Mouse (Mus musculus) cerebellum, adult 11 months (tissue): ENCODE measurements at regions not wholly inside any gene's neighbourhood (a gene's known extent, or its start where the extent isn't known, plus 50 kb on each side); places are given as distances from the start of the nearest gene placed in this dataset.
A peak's percentile ranks its signal among the peaks of the same experiment; 100 is the strongest.

Experiments
- DNase-seq: peaks from one replicate; pipeline ENCODE4 v3.0.0; 2022

GRCm38 (mm10) chr5:39155763-39156162 lies 279.2 kb upstream of the Clnk start:
- DNase-seq: no peak

DNA sequence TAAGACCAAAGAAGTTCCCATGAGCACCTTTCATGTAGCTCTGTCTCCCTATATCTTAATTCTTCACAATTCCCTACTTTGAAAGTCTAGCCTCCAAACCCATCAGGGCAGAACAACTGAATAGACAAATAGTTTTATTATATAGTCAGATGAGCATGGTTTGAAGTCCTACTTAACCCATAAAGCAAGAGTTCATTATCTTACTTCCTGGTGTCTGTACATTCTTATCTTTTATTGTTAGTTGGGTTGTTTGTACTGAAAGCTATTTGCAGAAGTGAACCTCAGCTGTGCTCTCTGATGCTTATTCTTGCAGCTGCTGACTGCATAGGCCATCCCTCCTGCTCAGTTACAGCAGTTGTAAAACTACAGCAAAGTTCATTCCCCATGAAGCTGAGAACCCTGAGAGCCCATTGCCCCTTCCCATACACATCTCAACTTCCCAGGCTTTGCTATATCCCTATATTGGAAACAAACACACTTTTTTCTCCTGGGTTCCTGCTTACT lies 276.7 kb upstream of the Clnk start:
- no peak for DNase-seq

DNA sequence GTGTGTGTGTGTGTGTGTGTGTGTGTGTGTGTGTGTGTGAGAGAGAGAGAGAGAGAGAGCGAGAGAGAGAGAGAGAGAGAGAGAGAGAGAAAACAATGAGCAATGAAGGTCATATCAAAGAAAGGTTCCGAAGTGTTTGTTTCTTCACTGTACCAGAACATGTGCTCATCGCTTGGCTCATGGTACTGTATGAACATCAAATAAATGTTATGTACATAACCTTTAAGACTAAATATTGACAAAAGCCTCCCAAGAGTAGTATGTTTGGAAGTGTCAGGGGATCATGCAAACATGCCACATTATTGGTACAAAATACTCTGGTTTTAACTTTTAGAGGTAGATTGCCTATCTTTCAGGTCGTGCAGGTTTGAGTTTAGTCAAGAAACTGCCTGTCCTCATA lies 275.3 kb upstream of the Clnk start:
- no peak for DNase-seq

DNA sequence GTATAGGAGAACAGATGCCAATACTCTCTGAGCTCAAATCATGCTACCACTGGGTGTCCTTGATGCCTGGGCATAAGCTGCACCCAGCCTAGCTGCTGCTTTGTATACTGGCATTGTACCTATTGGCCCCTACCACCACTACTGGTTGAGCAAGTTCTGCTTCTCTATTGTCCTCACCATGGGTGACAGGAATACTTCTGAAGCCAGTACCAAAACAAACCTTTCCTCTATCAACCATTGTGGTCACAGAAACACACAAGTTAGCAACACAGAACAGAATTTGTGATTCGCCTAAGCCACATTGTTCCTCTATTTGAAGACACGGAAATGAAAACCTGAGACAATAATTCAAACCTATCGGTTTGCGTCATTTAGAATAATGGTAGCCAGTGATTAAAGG lies 274.3 kb upstream of the Clnk start:
- no peak for DNase-seq

DNA sequence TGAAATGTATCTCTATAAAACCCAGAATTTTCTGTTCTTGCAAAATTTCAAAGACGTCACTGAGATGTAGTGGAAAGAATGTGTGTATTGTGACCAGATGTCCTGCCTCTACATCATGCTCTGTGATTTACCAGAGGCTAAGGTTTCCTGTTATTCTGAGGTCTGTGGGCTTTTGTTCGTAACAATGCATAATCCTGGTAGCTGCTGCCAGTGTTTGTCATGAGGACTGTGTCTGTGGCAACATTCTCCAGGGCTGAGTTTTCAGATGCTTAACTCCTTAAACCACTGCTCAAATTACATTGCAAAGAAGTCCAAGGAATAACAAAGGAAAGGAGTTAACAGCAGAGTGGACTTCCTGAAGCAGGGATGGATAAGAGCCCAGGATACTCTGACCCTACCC lies 269.0 kb upstream of the Clnk start:
- DNase-seq: no peak

DNA sequence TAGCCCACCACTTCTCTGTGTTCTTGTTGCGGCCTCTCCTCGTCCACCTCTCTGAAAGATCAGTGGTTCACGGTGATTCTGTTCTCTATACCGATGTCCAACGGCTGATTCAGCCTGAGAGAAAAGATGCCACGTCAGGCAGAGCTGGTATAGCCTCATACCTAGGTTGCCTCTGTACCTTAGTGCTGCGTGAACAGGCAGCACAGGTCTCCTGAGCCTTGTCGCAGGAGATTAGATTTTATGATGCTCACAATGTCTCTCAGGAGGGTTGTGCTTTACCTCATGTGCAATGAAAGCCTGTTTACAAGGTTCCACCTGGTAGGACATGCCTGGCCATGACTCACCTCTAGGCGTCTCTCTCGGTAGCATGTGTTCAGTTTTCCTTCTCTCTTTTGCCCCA lies 267.6 kb upstream of the Clnk start:
- DNase-seq: no peak

DNA sequence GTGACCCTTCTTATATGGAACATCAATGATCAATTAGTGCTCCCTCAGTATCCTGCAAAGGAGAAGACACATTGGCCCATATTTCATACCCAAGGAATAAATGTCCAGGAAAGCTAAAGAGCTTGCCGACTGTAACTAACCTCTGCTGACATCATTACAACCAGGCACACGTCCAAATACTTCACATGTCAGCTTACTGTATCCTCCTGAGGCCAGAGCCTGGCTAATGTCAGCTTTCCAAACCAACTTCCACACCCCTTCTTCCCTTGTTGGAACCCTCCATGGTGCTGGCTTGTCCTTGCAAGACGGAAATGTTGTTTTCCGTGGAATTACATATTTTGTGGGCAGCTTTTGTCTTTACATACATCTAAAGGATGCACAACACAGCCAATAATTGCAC lies 267.0 kb upstream of the Clnk start:
- peak; percentile 9 for DNase-seq

GRCm38 (mm10) chr5:39138375-39138774 lies 261.8 kb upstream of the Clnk start:
- DNase-seq: no peak

DNA sequence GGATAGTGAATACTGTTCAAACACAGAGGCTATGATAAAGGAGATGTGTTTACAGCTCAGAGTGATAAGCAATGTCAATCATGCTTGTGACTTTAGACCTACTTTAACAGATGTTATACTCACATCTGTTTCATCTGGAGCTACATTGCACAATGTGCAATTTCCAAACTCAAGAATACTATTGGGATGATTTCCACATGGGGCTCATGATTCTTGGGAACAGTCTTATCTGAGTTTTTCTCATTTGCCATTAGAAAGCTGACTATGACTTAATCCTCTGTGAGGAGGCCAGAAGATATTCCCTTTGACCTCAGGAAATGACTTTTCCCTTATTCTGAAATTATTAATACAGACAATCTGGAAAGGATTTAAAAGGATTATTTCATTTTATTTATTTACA lies 252.3 kb upstream of the Clnk start:
- DNase-seq: no peak

DNA sequence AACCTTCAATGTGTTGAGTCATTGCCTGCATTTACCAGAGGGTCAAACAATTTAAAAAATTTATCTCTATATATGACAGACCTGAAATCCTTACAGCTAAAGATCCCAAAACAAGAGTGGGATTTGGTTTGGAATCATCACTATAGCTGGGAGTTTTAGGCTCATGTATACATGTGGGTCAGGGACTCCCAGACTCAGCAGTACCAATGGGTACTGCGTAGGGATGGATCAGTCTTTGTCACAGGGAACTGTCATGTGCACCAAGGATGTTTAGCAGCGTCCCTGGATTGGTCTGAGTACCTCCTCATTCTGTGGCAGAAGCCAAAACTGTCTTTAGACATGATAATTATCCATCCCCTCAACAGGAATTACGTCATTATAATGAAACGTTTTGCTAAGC lies 250.2 kb upstream of the Clnk start:
- no peak for DNase-seq

- no peak for DNase-seq
Measured at GRCm38 (mm10) chr5:39126270-39126691, 249.7 kb upstream of the Clnk start.

DNA sequence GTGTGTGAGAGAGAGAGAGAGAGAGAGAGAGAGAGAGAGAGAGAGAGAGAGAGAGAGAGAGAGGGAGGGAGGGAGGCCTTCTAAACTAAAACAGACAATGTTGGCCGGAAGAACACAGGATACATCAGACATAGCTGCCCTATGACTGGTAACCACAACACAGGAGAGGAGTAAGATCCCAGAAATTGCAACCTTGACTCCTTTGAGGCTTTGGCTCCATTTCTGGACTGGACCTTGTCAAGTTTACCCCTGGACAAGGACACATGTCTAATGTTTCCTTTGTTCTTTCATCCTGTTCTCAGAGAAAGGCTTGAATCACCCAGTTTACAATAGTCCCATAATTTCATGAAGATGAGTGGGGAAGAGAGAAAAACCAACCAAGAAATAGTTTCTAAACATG lies 233.7 kb upstream of the Clnk start:
- DNase-seq: no peak

DNA sequence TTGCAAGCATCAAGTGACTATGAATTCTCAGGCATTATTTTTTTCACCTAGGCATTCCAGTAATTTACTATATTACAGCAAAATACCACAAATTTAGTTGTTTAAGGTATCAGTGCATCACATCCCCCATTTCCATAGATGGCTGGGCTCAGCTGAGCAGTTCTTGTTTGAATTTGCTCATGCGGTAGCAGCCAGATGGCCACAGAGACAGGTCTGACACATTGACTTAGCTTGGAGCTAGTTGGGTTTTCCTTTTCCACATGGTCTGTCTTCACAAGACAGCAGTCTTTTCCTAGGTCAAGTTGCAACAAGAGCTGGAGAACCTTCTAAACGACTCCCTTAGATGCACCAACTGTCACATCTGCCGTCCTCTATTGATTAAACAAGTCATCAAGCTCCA lies 232.9 kb upstream of the Clnk start:
- DNase-seq: no peak

DNA sequence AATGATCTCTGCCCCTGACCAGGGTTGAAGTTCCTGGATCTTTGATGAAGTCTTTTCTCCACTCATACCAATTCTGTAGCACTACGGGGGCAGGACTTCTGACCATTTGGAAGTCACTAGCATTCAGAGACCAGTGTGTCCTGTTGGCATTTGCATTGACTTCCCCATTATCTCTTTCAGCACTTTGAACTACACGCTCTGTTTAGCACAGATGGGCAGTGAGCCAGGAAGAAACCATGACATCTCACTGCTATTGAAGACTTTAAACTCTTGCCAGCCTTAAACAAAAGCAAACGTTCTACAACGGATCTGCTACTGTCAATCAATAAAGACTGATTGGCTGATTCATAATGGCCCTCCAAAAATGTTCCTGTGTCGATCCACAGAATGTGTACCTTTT lies 222.5 kb upstream of the Clnk start:
- DNase-seq: no peak

DNA sequence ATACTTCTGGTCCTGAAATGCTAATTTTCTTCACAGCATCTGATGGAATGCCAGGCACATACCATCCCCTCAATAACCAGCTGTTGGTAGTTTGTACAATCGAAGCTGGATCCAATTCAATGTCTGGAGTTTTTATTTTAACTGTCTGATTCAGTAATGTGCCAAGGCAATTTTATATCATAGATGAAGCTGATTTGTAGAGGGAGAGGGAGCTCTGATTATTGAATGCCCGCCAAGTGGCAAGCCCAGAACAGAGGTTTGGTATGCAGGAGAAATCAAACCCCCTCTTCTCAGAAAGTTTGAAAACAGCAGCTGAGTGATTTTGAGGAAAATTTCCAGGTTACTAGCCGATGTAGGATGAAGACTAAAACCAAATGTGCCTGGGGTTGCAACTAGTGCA lies 218.3 kb upstream of the Clnk start:
- no peak for DNase-seq

DNA sequence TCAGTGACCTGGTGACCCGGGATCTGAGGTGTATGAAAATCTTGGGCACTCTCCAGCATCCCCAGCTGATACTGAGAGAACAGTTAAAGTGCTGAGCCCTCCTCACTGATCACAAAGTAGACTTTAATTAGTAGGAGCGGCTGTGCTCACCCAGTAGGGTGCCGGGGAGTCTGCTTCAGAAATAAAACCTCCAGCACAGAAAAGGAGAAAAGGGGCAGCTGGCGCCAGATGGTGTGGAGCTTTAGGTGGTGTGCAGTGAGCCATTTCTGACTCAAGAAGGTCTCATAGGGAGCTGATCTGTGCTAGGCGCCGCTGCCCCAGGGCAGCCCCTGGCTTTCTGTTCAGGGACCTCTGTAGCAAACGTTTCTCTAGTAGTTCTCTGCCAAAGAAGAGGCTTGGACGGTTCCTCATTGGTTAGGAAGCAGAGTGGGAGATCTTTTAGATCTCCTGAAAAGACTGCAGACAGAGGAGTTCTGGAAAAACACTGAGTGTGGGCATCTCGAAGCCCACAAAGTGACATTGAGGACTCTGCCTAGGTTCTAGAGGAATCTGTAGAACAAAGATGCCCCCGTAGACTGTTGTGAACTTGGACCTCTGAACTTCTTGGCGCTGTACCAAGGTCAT lies 200.1 kb upstream of the Clnk start:
- peak; percentile 78 for DNase-seq

DNA sequence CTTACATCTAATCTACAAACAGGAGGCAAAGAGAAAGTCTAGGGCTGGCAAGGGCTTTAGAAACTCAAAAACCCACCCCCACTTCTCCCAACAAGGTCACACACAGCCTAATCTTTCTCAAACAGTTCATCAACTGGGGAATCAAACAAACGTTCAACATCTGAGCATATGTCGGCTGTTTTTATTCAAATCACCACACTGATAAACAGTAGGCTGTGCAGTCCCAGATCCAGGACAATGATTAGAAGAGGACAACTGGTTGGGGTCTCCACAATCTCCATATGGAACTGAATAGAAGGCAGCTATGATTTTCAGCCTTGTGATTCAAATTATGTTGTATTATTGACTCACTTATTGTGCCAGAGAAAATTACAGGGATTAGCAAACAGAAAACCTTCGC lies 193.1 kb upstream of the Clnk start:
- DNase-seq: no peak

DNA sequence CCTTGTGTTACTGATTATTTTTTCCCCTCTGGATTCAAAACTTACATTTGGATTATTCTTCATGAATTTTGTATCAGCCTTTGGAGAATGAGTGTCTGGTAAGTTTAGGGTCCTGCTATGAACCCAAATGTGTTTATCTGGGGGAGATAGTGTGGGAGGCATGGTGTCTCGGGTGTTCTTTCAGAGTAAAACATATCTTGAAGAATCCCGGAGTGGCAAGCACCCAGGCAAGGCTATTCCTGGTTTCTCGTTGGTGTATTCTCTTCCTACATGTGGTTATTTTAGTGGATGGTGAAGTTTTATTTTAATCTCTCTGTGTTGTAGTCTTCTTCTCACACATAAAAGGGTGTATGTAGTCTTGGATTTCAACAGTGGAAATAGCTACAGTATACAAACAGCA lies 186.4 kb upstream of the Clnk start:
- DNase-seq: no peak

GRCm38 (mm10) chr5:39052490-39053250 lies 176.1 kb upstream of the Clnk start:
- DNase-seq: no peak

DNA sequence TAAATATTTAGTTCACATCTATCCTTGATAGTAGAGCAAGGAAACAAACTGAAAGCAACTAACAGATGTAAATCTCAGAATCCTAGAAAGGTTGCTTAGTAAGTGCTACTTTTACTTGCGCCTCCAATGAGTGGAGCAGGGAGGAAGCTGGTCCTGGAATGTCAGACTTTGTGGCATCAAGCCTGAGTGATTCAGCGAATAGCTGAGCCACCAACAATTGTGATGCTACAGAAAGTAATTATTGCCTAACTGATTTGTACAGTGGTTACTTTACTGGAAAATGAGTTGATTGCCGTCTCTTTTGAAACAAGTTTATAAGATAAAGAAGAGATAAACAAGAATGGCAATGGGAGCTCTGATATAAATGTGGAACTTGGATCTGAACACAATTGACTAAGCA lies 173.9 kb upstream of the Clnk start:
- no peak for DNase-seq

GRCm38 (mm10) chr5:39049141-39049540 lies 172.5 kb upstream of the Clnk start:
- DNase-seq: no peak

DNA sequence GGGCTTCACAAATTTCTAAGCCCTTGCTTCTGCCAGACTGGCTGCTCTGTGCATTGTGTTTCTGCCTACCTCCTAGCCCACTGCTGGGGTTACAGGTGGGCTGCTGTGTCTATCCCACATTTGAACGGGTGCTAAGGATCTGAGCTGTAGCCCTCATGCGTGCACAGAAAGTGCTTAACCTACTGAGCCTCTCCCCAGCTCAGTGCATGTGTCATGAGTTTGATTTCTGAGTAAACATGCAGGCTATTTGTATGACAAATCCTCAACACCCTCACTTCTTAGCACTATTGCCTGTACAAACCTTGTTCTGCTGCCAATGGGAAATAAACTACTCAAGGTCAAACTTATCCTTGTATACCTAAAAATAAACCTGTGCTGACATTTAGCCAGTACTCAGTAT lies 163.9 kb upstream of the Clnk start:
- no peak for DNase-seq

DNA sequence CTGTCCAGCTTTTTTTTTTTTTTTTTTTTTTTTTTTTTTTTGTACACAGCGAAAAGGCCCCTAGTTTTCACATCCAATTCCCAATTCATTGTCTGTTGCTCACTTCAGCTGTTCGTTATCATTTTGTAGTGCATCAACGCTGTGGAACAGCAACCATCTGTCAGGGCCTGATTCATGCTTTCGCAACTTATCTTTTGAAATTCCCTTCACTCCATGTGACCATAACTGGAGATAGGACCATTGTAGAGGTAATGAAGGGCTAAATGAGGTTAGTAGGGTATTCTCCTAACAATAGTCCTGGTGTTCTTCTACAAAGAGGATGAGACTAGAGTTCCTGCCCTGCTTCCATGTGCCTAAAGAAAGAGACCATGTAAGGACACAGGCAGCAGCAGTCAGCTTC lies 146.6 kb upstream of the Clnk start:
- DNase-seq: no peak

GRCm38 (mm10) chr5:39000643-39001042 lies 124.0 kb upstream of the Clnk start:
- no peak for DNase-seq

- DNase-seq: no peak
Measured at GRCm38 (mm10) chr5:38999700-39000099, 123.1 kb upstream of the Clnk start.
